Mouse (Mus musculus): ENCODE results near the gene Bbs5.

DNA sequence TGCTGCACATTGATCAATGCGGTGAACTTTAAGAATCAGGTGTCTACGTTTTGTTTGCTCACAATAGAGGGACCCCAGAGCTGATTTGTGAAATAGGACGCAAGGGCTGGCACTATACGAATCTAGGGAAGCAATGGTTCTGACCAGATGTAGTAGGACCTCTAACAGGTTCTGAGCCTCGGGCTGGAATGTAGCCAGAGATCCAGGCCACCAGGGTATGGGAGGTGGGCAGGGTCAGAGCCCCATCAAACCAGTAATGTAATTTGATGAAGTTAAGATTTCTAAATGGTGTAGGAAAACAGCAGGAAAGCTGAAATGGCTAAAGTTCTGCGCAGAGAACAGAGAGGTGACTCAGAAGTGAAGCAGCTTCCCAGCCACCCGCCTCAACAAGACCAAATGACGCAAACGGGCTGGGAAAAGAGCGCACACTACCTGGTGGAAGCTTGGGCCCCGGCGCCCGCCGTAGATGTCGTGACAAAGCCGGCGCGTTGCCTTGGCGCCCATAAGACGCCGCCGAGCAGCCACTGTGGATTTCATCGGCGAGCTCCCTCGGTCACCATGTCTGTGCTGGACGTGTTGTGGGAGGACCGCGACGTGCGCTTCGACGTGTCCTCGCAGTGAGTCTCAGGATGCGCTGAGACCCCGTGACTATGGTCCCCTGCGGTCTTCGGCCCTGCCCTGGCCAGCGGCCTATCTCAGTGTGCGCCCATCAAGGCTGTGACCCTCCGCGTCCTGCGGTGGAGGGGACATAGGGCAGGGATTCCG lies at the start of gene Bbs5:
- TF ChIP-seq CTCF (IDR thresholded peaks at IDR 0.05; ENCODE audit: low read depth, low read length): no peak
- TF ChIP-seq POLR2A (IDR thresholded peaks at IDR 0.05; ENCODE audit: extremely low read depth, insufficient read depth, low read length): no peak

All from liver, adult 2 months (tissue).